Mouse (Mus musculus) stomach, postnatal 0 days (tissue): ENCODE data around the gene Ppp1r16b.

Experiments
- CTCF ChIP-seq: IDR thresholded peaks from 2 replicates; pipeline ENCODE4 v1.5.1; 2016; ENCODE audit warnings: antibody characterized with exemption, low read depth, mild to moderate bottlenecking, moderate library complexity
- EP300 ChIP-seq: optimal IDR thresholded peaks from 2 replicates; pipeline ENCODE3; 2016; ENCODE audit warnings: antibody characterized with exemption

DNA sequence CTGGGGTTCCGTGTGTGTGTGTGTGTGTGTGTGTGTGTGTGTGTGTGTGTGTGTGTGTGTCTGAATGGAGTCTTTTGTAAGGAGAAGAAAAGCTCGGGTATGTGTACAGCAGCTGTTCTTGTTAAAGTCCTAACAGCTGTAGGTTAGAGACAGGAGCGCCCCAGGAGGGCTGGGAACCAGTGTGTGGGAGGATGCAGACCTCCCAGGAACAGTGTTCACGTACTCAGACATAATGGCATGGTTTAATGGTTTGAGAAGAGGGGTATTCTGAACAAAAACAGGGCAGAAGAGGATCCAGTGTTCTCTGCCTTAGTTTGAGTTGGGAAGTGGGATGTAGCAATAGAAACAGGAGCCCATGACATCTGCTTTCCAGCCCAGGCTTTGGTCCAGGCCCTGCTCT lies 134.1 kb downstream of the Ppp1r16b start:
- TF ChIP-seq CTCF = no peak
- TF ChIP-seq EP300 = no peak
